Mouse (Mus musculus) ES-Bruce4 (cell line): ENCODE results near the gene Ceacam20. TPM values are rescaled to one million over a fixed set of nuclear protein-coding genes. Genes with fewer than 3 reads are reported as not detected.
"Not testable (repeated sequence)": the region's sequence is repeated elsewhere in the genome, so short reads cannot be mapped to it uniquely, and the experiment has no call there.

ENCODE experiments used
- H3K27ac ChIP-seq: 2 replicates; pipeline ENCODE4 v1.5.1; 2012; ENCODE audit warnings: low read length, inconsistent platforms; ENCODE audit not compliant: insufficient read depth
- H3K27me3 ChIP-seq: 2 replicates; pipeline ENCODE4 v1.6.1; 2012; ENCODE audit warnings: mild to moderate bottlenecking, low read length, inconsistent platforms; ENCODE audit not compliant: control insufficient read depth, poor library complexity, insufficient read depth, severe bottlenecking
- H3K36me3 ChIP-seq: 2 replicates; pipeline ENCODE4 v1.6.1; 2012; ENCODE audit warnings: inconsistent platforms, mild to moderate bottlenecking, low read length, moderate library complexity; ENCODE audit not compliant: control insufficient read depth, poor library complexity, insufficient read depth, severe bottlenecking
- H3K4me1 ChIP-seq: one replicate; pipeline ENCODE4 v1.8.1; 2011; ENCODE audit warnings: low read length; ENCODE audit not compliant: control insufficient read depth, insufficient read depth
- H3K4me3 ChIP-seq: 2 replicates; pipeline ENCODE4 v1.5.1; 2011; ENCODE audit warnings: low read depth, mild to moderate bottlenecking, low read length
- H3K9ac ChIP-seq: 2 replicates; pipeline ENCODE4 v1.6.1; 2012; ENCODE audit warnings: low read depth, mild to moderate bottlenecking, inconsistent platforms; ENCODE audit not compliant: poor library complexity, severe bottlenecking
- H3K9me3 ChIP-seq: replicated peaks from 2 replicates; pipeline ENCODE4 v1.6.1; 2012; ENCODE audit warnings: mild to moderate bottlenecking, low read length, inconsistent platforms; ENCODE audit not compliant: control insufficient read depth, poor library complexity, insufficient read depth, severe bottlenecking
- CTCF ChIP-seq: IDR thresholded peaks from one replicate; pipeline ENCODE4 v1.8.1; 2011; ENCODE audit warnings: low read depth, low read length
- EP300 ChIP-seq: IDR thresholded peaks from 2 replicates; pipeline ENCODE4 v1.6.1; 2011; ENCODE audit warnings: low read depth, low read length; ENCODE audit not compliant: insufficient read depth
- POLR2A ChIP-seq: IDR thresholded peaks from one replicate; pipeline ENCODE4 v1.8.1; 2011; ENCODE audit warnings: low read length; ENCODE audit not compliant: insufficient read depth
- polyA plus RNA-seq: library from polyadenylated mRNA; stranded (reverse); fragments of >200 nt; gene quantifications from 2 replicates; pipeline ENCODE4 v1.2.4, GENCODE M21; 2011; ENCODE audit warnings: low read depth; ENCODE audit not compliant: missing spikeins, insufficient read depth, insufficient read length

Ceacam20 gene
- polyA plus RNA-seq, 1 experiment = 0.21 TPM

- Histone ChIP-seq H3K9me3 (no peaks in the 10 kb centered on the region), H3K9ac (no peak overlapping the region), H3K4me1 (peaks cover 5% of the 10 kb centered on the region), H3K36me3 (no peaks in the 10 kb centered on the region), H3K4me3 (no peak overlapping the region), H3K27me3 (no peaks in the 10 kb centered on the region), H3K27ac (no peak overlapping the region)
- TF ChIP-seq POLR2A (no peak), EP300 (no peak), CTCF (no peak)
Measured at GRCm38 (mm10) chr7:19926849-19927480, 38.2 kb upstream of the Ceacam20 start.

GRCm38 (mm10) chr7:19928486-19928885, 36.7 kb upstream of the Ceacam20 start:
- no peaks in the 10 kb centered on the region for H3K9me3 ChIP-seq
- H3K27ac ChIP-seq = peak overlapping the region; percentile 78
- TF ChIP-seq EP300 (peak; percentile 93), POLR2A (no peak)
- no peak overlapping the region for H3K9ac ChIP-seq
- peak overlapping the region; percentile 3; the same call in 1 of the 2 replicates for H3K4me3 ChIP-seq
- no peaks in the 10 kb centered on the region for H3K27me3 ChIP-seq
- no peaks in the 10 kb centered on the region for H3K36me3 ChIP-seq
- H3K4me1 ChIP-seq = peaks cover 5% of the 10 kb centered on the region

GRCm38 (mm10) chr7:19930481-19930880, 34.7 kb upstream of the Ceacam20 start:
- not testable (repeated sequence) for H3K4me1 ChIP-seq, H3K27me3 ChIP-seq, H3K9me3 ChIP-seq, H3K4me3 ChIP-seq, H3K27ac ChIP-seq, H3K36me3 ChIP-seq, H3K9ac ChIP-seq

GRCm38 (mm10) chr7:19932133-19932876, 32.9 kb upstream of the Ceacam20 start:
- TF ChIP-seq EP300 (0 out of 2 replicates have a peak, but pooled peaks have one; percentile 35), POLR2A (no peak)
- Histone ChIP-seq H3K27me3 (no peaks in the 10 kb centered on the region), H3K4me3 (peak overlapping the region; percentile 15; the same call in 1 of the 2 replicates), H3K36me3 (no peaks in the 10 kb centered on the region), H3K27ac (peak overlapping the region; percentile 73), H3K9ac (peak overlapping the region; percentile 14), H3K9me3 (no peaks in the 10 kb centered on the region), H3K4me1 (peaks cover 5% of the 10 kb centered on the region)

GRCm38 (mm10) chr7:19932877-19933809, 32.1 kb upstream of the Ceacam20 start:
- peak overlapping the region; percentile 82 for H3K27ac ChIP-seq
- no peaks in the 10 kb centered on the region for H3K27me3 ChIP-seq
- peaks cover 6% of the 10 kb centered on the region for H3K4me1 ChIP-seq
- no peaks in the 10 kb centered on the region for H3K36me3 ChIP-seq
- TF ChIP-seq EP300 (0 out of 2 replicates have a peak, but pooled peaks have one; percentile 14), CTCF (no peak)
- H3K4me3 ChIP-seq = peak overlapping the region; percentile 11; the same call in 1 of the 2 replicates
- no peaks in the 10 kb centered on the region for H3K9me3 ChIP-seq
- H3K9ac ChIP-seq = peak overlapping the region; percentile 14; the same call in 1 of the 2 replicates
